Mouse (Mus musculus): ENCODE measurements at regions not wholly inside any gene's neighbourhood (a gene's known extent, or its start where the extent isn't known, plus 50 kb on each side); places are given as distances from the start of the nearest gene placed in this dataset.

GRCm38 (mm10) chr2:138084564-138085283, 171.6 kb upstream of the Btbd3 start:
- Histone ChIP-seq H3K4me2 (ENCODE audit: low read depth) (no peak overlapping the region), H3K4me3 (no peak overlapping the region), H3K27me3 (ENCODE audit: control insufficient read depth, insufficient read depth, insufficient read length) (no peaks in the 10 kb centered on the region), H3K79me2 (ENCODE audit: control insufficient read depth, insufficient read depth) (no peaks in the 10 kb centered on the region), H3K36me3 (ENCODE audit: control insufficient read depth, insufficient read depth) (no peaks in the 10 kb centered on the region), H3ac (ENCODE audit: control insufficient read depth, insufficient read length) (no peak overlapping the region)
- TF ChIP-seq MAX (IDR thresholded peaks at IDR 0.05; ENCODE audit: low read depth) (no peak), E2F4 (IDR thresholded peaks at IDR 0.05; ENCODE audit: insufficient read depth) (no peak), TCF3 (IDR thresholded peaks at IDR 0.05; ENCODE audit: insufficient read length, low read depth) (no peak)

DNA sequence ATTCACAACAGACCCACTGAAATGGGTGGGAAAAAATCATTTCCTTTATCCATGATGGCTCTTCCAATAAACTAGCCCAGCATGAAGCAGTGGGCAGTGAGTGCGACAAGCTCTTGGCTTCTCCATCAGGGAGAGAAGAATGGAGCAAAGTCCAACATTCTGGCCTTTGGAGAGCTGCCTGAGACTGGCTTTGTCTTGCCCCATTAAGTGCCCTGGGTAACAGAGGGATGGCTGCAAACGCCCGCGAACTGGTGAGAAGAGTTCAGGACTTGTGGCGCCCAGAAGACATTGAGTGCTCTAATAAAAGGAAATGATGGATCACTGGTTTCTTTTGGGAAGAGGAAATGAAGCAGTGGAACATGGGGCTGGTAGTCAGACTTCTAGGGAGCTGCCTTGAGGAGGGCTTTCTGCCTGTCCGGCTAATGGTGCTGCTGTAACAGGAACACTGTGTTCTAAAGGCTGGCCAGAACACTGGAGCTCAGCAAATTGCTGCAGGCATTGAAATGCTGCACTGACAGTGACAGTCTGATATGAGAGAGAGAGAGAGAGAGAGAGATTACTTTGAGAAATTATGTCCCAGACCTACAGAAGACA, 182.2 kb upstream of the Btbd3 start:
- no peak overlapping the region for H3K4me2 ChIP-seq (ENCODE audit: low read depth)
- H3ac ChIP-seq (ENCODE audit: control insufficient read depth, insufficient read length): no peak overlapping the region
- H3K36me3 ChIP-seq (ENCODE audit: control insufficient read depth, insufficient read depth): no peaks in the 10 kb centered on the region
- TF ChIP-seq USF1 (IDR thresholded peaks at IDR 0.05; ENCODE audit: low read depth) (no peak), MAX (IDR thresholded peaks at IDR 0.05; ENCODE audit: low read depth) (no peak), REST (IDR thresholded peaks at IDR 0.05; ENCODE audit: insufficient read depth, insufficient read length) (no peak), TCF12 (IDR thresholded peaks at IDR 0.05; ENCODE audit: insufficient read depth, poor library complexity, severe bottlenecking) (no peak), POLR2AphosphoS2 (IDR thresholded peaks at IDR 0.05; ENCODE audit: insufficient read length, low read depth) (no peak), TCF3 (IDR thresholded peaks at IDR 0.05; ENCODE audit: insufficient read length, low read depth) (no peak), POLR2A (IDR thresholded peaks at IDR 0.05; ENCODE audit: insufficient read length, low read depth) (no peak), SRF (IDR thresholded peaks at IDR 0.05; ENCODE audit: control insufficient read depth, insufficient read length, low read depth) (no peak), MYOD1 (IDR thresholded peaks at IDR 0.05; ENCODE audit: control insufficient read depth in 1 of 3, insufficient read length in 2 of 3, low read depth in 2 of 3) (no peak)
- H3K79me2 ChIP-seq (ENCODE audit: control insufficient read depth, insufficient read depth): no peaks in the 10 kb centered on the region
- H3K4me3 ChIP-seq: no peak overlapping the region
- no peaks in the 10 kb centered on the region for H3K27me3 ChIP-seq (ENCODE audit: control insufficient read depth, insufficient read depth, insufficient read length)

DNA sequence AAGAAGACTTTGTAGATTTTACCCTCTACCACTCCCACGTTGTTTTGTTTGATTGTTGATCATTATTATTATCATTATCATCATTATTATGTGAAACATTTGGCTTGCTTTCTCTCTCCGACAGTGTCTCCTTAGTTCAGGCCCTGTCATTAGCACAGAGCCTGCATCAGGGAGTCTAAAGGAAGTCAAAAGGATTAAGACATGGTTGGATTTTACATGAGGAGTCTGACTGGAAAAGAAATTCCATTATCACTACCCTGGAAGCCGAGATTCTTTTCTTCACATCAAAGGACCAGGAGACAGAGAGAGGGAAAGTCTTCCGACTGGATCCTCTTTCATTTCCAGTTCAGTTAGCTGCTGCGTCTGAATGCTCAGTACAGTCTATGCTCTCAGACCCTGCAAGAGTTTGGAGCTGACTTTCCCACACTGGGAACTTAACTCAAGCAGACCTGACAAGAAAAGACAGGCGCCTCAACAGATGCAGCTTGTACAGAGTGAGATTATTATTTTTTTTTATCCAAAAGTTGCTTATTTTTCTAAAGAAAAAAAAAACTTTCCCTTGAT, 184.1 kb upstream of the Btbd3 start:
- TF ChIP-seq CEBPB (IDR thresholded peaks at IDR 0.05; ENCODE audit: insufficient read depth, poor library complexity, severe bottlenecking) (no peak), SRF (IDR thresholded peaks at IDR 0.05; ENCODE audit: control insufficient read depth, insufficient read length, low read depth) (no peak), TCF3 (IDR thresholded peaks at IDR 0.05; ENCODE audit: insufficient read length, low read depth) (no peak), TCF12 (IDR thresholded peaks at IDR 0.05; ENCODE audit: insufficient read depth, poor library complexity, severe bottlenecking) (no peak), E2F4 (IDR thresholded peaks at IDR 0.05; ENCODE audit: insufficient read depth) (no peak), MAX (IDR thresholded peaks at IDR 0.05; ENCODE audit: low read depth) (no peak), POLR2AphosphoS2 (IDR thresholded peaks at IDR 0.05; ENCODE audit: insufficient read length, low read depth) (no peak), REST (IDR thresholded peaks at IDR 0.05; ENCODE audit: insufficient read depth, insufficient read length) (no peak), USF1 (IDR thresholded peaks at IDR 0.05; ENCODE audit: low read depth) (no peak), MYOG (IDR thresholded peaks at IDR 0.05; ENCODE audit: control insufficient read depth in 1 of 3, insufficient read depth in 1 of 3, insufficient read length in 2 of 3, low read depth in 2 of 3) (no peak), POLR2A (IDR thresholded peaks at IDR 0.05; ENCODE audit: insufficient read length, low read depth) (no peak), MYOD1 (IDR thresholded peaks at IDR 0.05; ENCODE audit: control insufficient read depth in 1 of 3, insufficient read length in 2 of 3, low read depth in 2 of 3) (no peak)
- Histone ChIP-seq H3K27me3 (ENCODE audit: control insufficient read depth, insufficient read depth, insufficient read length) (no peaks in the 10 kb centered on the region), H3K4me3 (no peak overlapping the region), H3ac (ENCODE audit: control insufficient read depth, insufficient read length) (no peak overlapping the region), H3K4me2 (ENCODE audit: low read depth) (no peak overlapping the region), H3K79me2 (ENCODE audit: control insufficient read depth, insufficient read depth) (no peaks in the 10 kb centered on the region), H3K36me3 (ENCODE audit: control insufficient read depth, insufficient read depth) (no peaks in the 10 kb centered on the region)

- H3K4me3 ChIP-seq: no peak overlapping the region
- TF ChIP-seq REST (IDR thresholded peaks at IDR 0.05; ENCODE audit: insufficient read depth, insufficient read length) (no peak), USF1 (IDR thresholded peaks at IDR 0.05; ENCODE audit: low read depth) (no peak), MYOD1 (IDR thresholded peaks at IDR 0.05; ENCODE audit: control insufficient read depth in 1 of 3, insufficient read length in 2 of 3, low read depth in 2 of 3) (no peak), POLR2AphosphoS2 (IDR thresholded peaks at IDR 0.05; ENCODE audit: insufficient read length, low read depth) (no peak), TCF12 (IDR thresholded peaks at IDR 0.05; ENCODE audit: insufficient read depth, poor library complexity, severe bottlenecking) (no peak), MYOG (IDR thresholded peaks at IDR 0.05; ENCODE audit: control insufficient read depth in 1 of 3, insufficient read depth in 1 of 3, insufficient read length in 2 of 3, low read depth in 2 of 3) (no peak), CEBPB (IDR thresholded peaks at IDR 0.05; ENCODE audit: insufficient read depth, poor library complexity, severe bottlenecking) (no peak), MAX (IDR thresholded peaks at IDR 0.05; ENCODE audit: low read depth) (no peak), POLR2A (IDR thresholded peaks at IDR 0.05; ENCODE audit: insufficient read length, low read depth) (no peak), TCF3 (IDR thresholded peaks at IDR 0.05; ENCODE audit: insufficient read length, low read depth) (no peak), SRF (IDR thresholded peaks at IDR 0.05; ENCODE audit: control insufficient read depth, insufficient read length, low read depth) (no peak), E2F4 (IDR thresholded peaks at IDR 0.05; ENCODE audit: insufficient read depth) (no peak)
- no peaks in the 10 kb centered on the region for H3K27me3 ChIP-seq (ENCODE audit: control insufficient read depth, insufficient read depth, insufficient read length)
- no peak overlapping the region for H3ac ChIP-seq (ENCODE audit: control insufficient read depth, insufficient read length)
- H3K79me2 ChIP-seq (ENCODE audit: control insufficient read depth, insufficient read depth): no peaks in the 10 kb centered on the region
- no peak overlapping the region for H3K4me2 ChIP-seq (ENCODE audit: low read depth)
- H3K36me3 ChIP-seq (ENCODE audit: control insufficient read depth, insufficient read depth): no peaks in the 10 kb centered on the region
These were observed 203.3 kb upstream of the Btbd3 start for GRCm38 (mm10) chr2:138053081-138053480.
